Mouse (Mus musculus) intestine, embryonic 15.5 days (tissue): ENCODE results near the gene Itpr2. TPM values are rescaled to one million over a fixed set of nuclear protein-coding genes. Genes with fewer than 3 reads are reported as not detected.
"Not testable (repeated sequence)": the region's sequence is repeated elsewhere in the genome, so short reads cannot be mapped to it uniquely, and the experiment has no call there.

Experiments
- ATAC-seq: fragments of 200-750 bp; cut with Nextera tagmentation; 2 replicates; pipeline ENCODE4 v1.8.0; 2017; ENCODE audit warnings: moderate TSS enrichment, moderate library complexity
- H3K27ac ChIP-seq: fragments of 300-500 bp; sonication (generic); 2 replicates; pipeline ENCODE4 v1.5.1; 2015; ENCODE audit warnings: mild to moderate bottlenecking, inconsistent platforms
- H3K27me3 ChIP-seq: fragments of 300-500 bp; sonication (generic); replicated peaks from 2 replicates; pipeline ENCODE4 v1.6.1; 2015; ENCODE audit warnings: inconsistent platforms
- H3K36me3 ChIP-seq: fragments of 300-500 bp; sonication (generic); 2 replicates; pipeline ENCODE4 v1.6.1; 2015; ENCODE audit warnings: inconsistent platforms
- H3K4me1 ChIP-seq: fragments of 300-500 bp; sonication (generic); replicated peaks from 2 replicates; pipeline ENCODE4 v1.6.1; 2015; ENCODE audit warnings: inconsistent platforms
- H3K4me2 ChIP-seq: fragments of 300-500 bp; sonication (generic); replicated peaks from 2 replicates; pipeline ENCODE4 v1.6.1; 2015; ENCODE audit warnings: mild to moderate bottlenecking, inconsistent platforms
- H3K4me3 ChIP-seq: fragments of 300-500 bp; sonication (generic); replicated peaks from 2 replicates; pipeline ENCODE4 v1.5.1; 2015; ENCODE audit warnings: inconsistent platforms
- H3K9ac ChIP-seq: fragments of 300-500 bp; sonication (generic); 2 replicates; pipeline ENCODE4 v1.6.1; 2015; ENCODE audit warnings: inconsistent platforms
- H3K9me3 ChIP-seq: fragments of 300-500 bp; sonication (generic); 2 replicates; pipeline ENCODE4 v1.6.1; 2016; ENCODE audit warnings: inconsistent platforms
- WGBS: fragments of 180-500 bp; shearing (Covaris S2); methylation state at CpG from one replicate; pipeline ENCODE4 v1.1.7; 2015; 5-methylcytosine and 5-hydroxymethylcytosine counted together
- polyA plus RNA-seq: library from polyadenylated mRNA; unstranded; fragments of >200 nt; fragmentation: Nextera tagmentation; extraction: Ambion mirVana; gene quantifications from 2 replicates; pipeline ENCODE4 v1.2.1, GENCODE M21; 2015

The Itpr2 gene
- polyA plus RNA-seq, 1 experiment from 2014 or later, result 8.8 TPM

- Histone ChIP-seq H3K4me2 (no peak overlapping the region), H3K9ac (no peak overlapping the region), H3K4me3 (no peak overlapping the region), H3K27me3 (no peaks in the 10 kb centered on the region), H3K27ac (no peak overlapping the region), H3K36me3 (no peaks in the 10 kb centered on the region), H3K9me3 (no peaks in the 10 kb centered on the region), H3K4me1 (0 out of 2 replicates have a peak, but pooled peaks cover 3% of the 10 kb centered on the region)
- WGBS, result 68% methylated on average over 6 of the region's 6 CpGs
- no peak for ATAC-seq
Measured at GRCm38 (mm10) chr6:146481441-146481840, 20.6 kb downstream of the Itpr2 start.

- Histone ChIP-seq H3K9ac (no peak overlapping the region), H3K9me3 (no peaks in the 10 kb centered on the region), H3K27ac (no peak overlapping the region), H3K27me3 (no peaks in the 10 kb centered on the region), H3K4me2 (no peak overlapping the region), H3K36me3 (no peaks in the 10 kb centered on the region), H3K4me1 (0 out of 2 replicates have a peak, but pooled peaks cover 3% of the 10 kb centered on the region), H3K4me3 (no peak overlapping the region)
- 71% methylated on average over 3 of the region's 3 CpGs for WGBS
- no peak for ATAC-seq
Measured at GRCm38 (mm10) chr6:146480925-146481324, 21.1 kb downstream of the Itpr2 start.

GRCm38 (mm10) chr6:146478888-146479683, 22.9 kb downstream of the Itpr2 start:
- 76% methylated on average over 5 of the region's 5 CpGs for WGBS

GRCm38 (mm10) chr6:146476865-146477264, 25.2 kb downstream of the Itpr2 start:
- no peaks in the 10 kb centered on the region for H3K27me3 ChIP-seq
- H3K9me3 ChIP-seq, result no peaks in the 10 kb centered on the region
- H3K4me1 ChIP-seq, result 0 out of 2 replicates have a peak, but pooled peaks cover 3% of the 10 kb centered on the region
- WGBS, result 38% methylated on average over 1 of the region's 1 CpGs
- no peak overlapping the region for H3K9ac ChIP-seq
- no peak for ATAC-seq
- H3K36me3 ChIP-seq, result no peaks in the 10 kb centered on the region
- H3K27ac ChIP-seq, result no peak overlapping the region
- H3K4me2 ChIP-seq, result no peak overlapping the region
- H3K4me3 ChIP-seq, result no peak overlapping the region

More at GRCm38 (mm10) chr6:146478888-146479683, 22.9 kb downstream of the Itpr2 start:
- Histone ChIP-seq H3K27me3 (no peaks in the 10 kb centered on the region), H3K27ac (no peak overlapping the region), H3K4me2 (no peak overlapping the region), H3K4me3 (no peak overlapping the region), H3K9me3 (no peaks in the 10 kb centered on the region), H3K9ac (no peak overlapping the region), H3K36me3 (no peaks in the 10 kb centered on the region), H3K4me1 (0 out of 2 replicates have a peak, but pooled peaks cover 3% of the 10 kb centered on the region)
- no peak for ATAC-seq

- WGBS, result 83% methylated on average over 4 of the region's 4 CpGs
- Histone ChIP-seq H3K36me3 (no peaks in the 10 kb centered on the region), H3K9me3 (no peaks in the 10 kb centered on the region), H3K4me2 (no peak overlapping the region), H3K4me1 (no peaks in the 10 kb centered on the region), H3K27ac (no peak overlapping the region), H3K27me3 (no peaks in the 10 kb centered on the region), H3K4me3 (no peak overlapping the region), H3K9ac (no peak overlapping the region)
- ATAC-seq, result no peak
Measured at GRCm38 (mm10) chr6:146474166-146474565, 27.9 kb downstream of the Itpr2 start.

- WGBS, result 72% methylated on average over 6 of the region's 6 CpGs
Measured at GRCm38 (mm10) chr6:146473216-146473955, 28.6 kb downstream of the Itpr2 start.

GRCm38 (mm10) chr6:146470378-146470777, 31.6 kb downstream of the Itpr2 start:
- Histone ChIP-seq H3K9me3 (no peaks in the 10 kb centered on the region), H3K9ac (no peak overlapping the region), H3K36me3 (no peaks in the 10 kb centered on the region), H3K4me1 (no peaks in the 10 kb centered on the region), H3K4me2 (no peak overlapping the region), H3K27ac (no peak overlapping the region), H3K4me3 (no peak overlapping the region), H3K27me3 (no peaks in the 10 kb centered on the region)
- 67% methylated on average over 4 of the region's 4 CpGs for WGBS
- ATAC-seq, result no peak

More at GRCm38 (mm10) chr6:146473216-146473955, 28.6 kb downstream of the Itpr2 start:
- Histone ChIP-seq H3K4me2 (no peak overlapping the region), H3K9me3 (no peaks in the 10 kb centered on the region), H3K36me3 (no peaks in the 10 kb centered on the region), H3K27ac (no peak overlapping the region), H3K4me1 (no peaks in the 10 kb centered on the region), H3K27me3 (no peaks in the 10 kb centered on the region), H3K4me3 (no peak overlapping the region), H3K9ac (no peak overlapping the region)
- no peak for ATAC-seq

- H3K4me3 ChIP-seq, result no peak overlapping the region
- no peak overlapping the region for H3K27ac ChIP-seq
- no peak overlapping the region for H3K4me2 ChIP-seq
- WGBS, result 76% methylated on average over 2 of the region's 2 CpGs
- no peak for ATAC-seq
- no peaks in the 10 kb centered on the region for H3K36me3 ChIP-seq
- H3K4me1 ChIP-seq, result no peaks in the 10 kb centered on the region
- H3K27me3 ChIP-seq, result no peaks in the 10 kb centered on the region
- no peaks in the 10 kb centered on the region for H3K9me3 ChIP-seq
- no peak overlapping the region for H3K9ac ChIP-seq
Measured at GRCm38 (mm10) chr6:146469936-146470335, 32.1 kb downstream of the Itpr2 start.

GRCm38 (mm10) chr6:146468361-146468760, 33.7 kb downstream of the Itpr2 start:
- 58% methylated on average over 8 of the region's 8 CpGs for WGBS
- H3K36me3 ChIP-seq, result no peaks in the 10 kb centered on the region
- H3K9me3 ChIP-seq, result no peaks in the 10 kb centered on the region

GRCm38 (mm10) chr6:146464645-146465042, 37.4 kb downstream of the Itpr2 start:
- H3K9ac ChIP-seq, H3K4me1 ChIP-seq, H3K4me3 ChIP-seq, H3K27ac ChIP-seq, H3K4me2 ChIP-seq, H3K36me3 ChIP-seq, H3K9me3 ChIP-seq, H3K27me3 ChIP-seq: not testable (repeated sequence)
- 0 out of 2 replicates have a peak, but pooled peaks have one; percentile 51 for ATAC-seq
- WGBS, result 78% methylated on average over 2 of the region's 2 CpGs

More at GRCm38 (mm10) chr6:146468361-146468760, 33.7 kb downstream of the Itpr2 start:
- no peaks in the 10 kb centered on the region for H3K27me3 ChIP-seq
- no peak for ATAC-seq
- no peak overlapping the region for H3K4me2 ChIP-seq
- H3K4me1 ChIP-seq, result no peaks in the 10 kb centered on the region
- no peak overlapping the region for H3K27ac ChIP-seq
- H3K9ac ChIP-seq, result no peak overlapping the region
- H3K4me3 ChIP-seq, result no peak overlapping the region

- Histone ChIP-seq H3K27me3 (no peaks in the 10 kb centered on the region), H3K4me1 (no peaks in the 10 kb centered on the region), H3K9me3 (no peaks in the 10 kb centered on the region), H3K27ac (no peak overlapping the region), H3K4me3 (no peak overlapping the region), H3K36me3 (no peaks in the 10 kb centered on the region), H3K4me2 (no peak overlapping the region), H3K9ac (no peak overlapping the region)
- ATAC-seq, result peak; percentile 62; the same call in 1 of the 2 replicates
- 55% methylated on average over 8 of the region's 8 CpGs for WGBS
Measured at GRCm38 (mm10) chr6:146464014-146464644, 37.9 kb downstream of the Itpr2 start.

- Histone ChIP-seq H3K36me3 (no peaks in the 10 kb centered on the region), H3K27me3 (no peaks in the 10 kb centered on the region), H3K4me2 (no peak overlapping the region), H3K4me1 (no peaks in the 10 kb centered on the region), H3K4me3 (no peak overlapping the region), H3K27ac (no peak overlapping the region), H3K9ac (no peak overlapping the region), H3K9me3 (no peaks in the 10 kb centered on the region)
- ATAC-seq, result peak; percentile 85
- WGBS, result 31% methylated on average over 8 of the region's 8 CpGs
Measured at GRCm38 (mm10) chr6:146460936-146461335, 41.1 kb downstream of the Itpr2 start.
